Mouse (Mus musculus) spleen, adult 18-20 months (tissue): ENCODE data around the gene Snd1.
A peak's percentile ranks its signal among the peaks of the same experiment; 100 is the strongest.
"Not testable (repeated sequence)": the region's sequence is repeated elsewhere in the genome, so short reads cannot be mapped to it uniquely, and the experiment has no call there.

ENCODE experiments used
- DNase-seq, 2 experiments: peaks; one replicate each; pipeline ENCODE4 v3.0.0; 2022; ENCODE audit warnings: mixed read lengths in 2 of 2

Snd1 gene

GRCm38 (mm10) chr6:28927987-28928386 lies 453.0 kb downstream of the Snd1 start:
- not testable (repeated sequence) for DNase-seq

DNA sequence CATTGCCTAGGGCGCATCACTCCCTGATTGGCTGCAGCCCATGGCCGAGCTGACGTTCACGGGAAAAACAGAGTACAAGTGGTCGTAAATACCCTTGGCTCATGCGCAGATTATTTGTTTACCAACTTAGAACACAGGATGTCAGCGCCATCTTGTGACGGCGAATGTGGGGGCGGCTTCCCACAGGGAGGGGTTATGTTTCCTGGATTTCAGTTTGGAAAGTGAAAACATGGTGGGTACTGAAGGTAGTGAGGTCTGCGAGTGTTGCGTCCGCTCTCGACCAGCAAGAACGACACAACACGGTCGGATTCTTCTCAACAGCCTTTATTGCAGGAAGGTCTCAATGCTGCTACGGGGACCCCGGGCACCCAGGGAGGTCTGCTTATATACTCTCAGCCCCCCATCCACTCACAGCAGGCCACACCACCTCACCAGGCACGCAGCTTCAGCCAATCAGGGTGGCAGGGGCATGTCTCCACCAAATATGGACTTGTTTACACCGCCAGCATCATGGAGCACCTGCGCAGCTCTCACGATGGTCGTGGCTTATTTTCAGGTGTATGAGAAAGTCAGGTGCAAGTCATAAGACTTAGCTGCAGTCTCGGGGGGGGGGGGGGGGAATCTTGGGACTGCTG lies 454.3 kb downstream of the Snd1 start:
- not testable (repeated sequence) for DNase-seq

DNA sequence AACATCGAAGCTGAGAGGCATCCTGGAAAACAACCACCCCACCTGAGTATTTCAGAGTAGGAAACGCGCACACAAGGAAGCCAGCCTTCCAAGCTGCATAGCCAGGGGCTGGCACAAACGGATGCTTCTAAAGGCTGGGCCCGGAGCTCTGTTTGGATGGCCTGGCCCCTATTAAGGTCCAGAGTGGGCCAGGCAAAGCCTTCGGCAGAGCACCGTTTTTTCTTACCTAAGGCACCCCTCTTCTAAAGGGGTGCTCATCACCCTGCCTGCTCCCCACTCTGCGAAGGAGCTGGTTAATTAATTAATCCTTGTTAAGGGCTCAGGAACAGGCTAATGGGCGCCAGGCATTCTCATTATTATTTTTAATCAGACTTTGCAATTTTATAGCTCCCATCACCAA lies 456.3 kb downstream of the Snd1 start:
- no peak for DNase-seq

- no peak for DNase-seq
These were observed 456.8 kb downstream of the Snd1 start for GRCm38 (mm10) chr6:28931636-28932327.

DNA sequence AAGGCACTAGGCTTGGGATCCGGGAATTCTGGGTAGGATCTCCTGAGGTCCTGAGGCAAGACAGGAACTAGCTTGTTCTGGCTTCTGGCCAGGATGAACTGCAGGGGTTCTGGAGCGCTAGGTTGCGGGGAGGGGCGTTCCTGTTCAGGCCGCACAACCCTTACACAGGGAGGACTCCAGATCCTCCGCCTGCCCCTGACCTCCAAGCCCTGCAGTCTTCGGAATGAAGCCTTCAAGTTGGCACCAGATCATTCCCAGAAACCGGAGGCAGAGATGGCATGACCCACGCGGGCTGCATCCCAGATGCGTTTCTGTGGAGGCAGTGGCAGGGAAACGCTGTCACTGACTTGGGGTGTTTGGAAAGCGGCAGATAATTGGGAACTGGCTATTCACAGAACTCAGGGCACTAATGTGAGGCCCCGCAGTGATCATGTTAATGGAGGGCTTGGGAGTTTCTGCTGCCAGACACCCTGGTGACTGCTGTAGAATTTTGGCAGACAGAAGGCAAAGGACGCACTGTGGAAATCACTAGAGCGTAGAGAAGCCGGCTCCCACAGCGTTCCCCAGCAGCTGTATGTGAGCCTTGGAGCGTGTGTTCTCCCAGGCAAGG lies 457.5 kb downstream of the Snd1 start:
- DNase-seq = no peak

DNA sequence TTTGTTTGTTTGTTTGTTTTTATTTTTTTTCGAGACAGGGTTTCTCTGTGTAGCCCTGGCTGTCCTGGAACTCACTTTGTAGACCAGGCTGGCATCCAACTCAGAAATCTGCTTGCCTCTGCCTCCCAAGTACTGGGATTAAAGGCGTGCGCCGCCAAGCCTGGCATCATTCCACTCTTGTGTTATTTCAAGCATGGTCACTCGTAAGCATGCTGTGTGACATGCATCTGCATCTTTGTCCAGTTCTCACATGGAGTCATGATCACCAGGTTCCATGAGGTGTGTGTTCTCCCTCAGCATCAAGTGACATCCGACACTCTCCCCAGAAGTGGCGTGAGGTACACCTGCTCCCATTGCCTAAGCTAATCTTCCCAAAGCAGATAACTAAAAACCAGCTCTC lies 460.8 kb downstream of the Snd1 start:
- no peak for DNase-seq

DNA sequence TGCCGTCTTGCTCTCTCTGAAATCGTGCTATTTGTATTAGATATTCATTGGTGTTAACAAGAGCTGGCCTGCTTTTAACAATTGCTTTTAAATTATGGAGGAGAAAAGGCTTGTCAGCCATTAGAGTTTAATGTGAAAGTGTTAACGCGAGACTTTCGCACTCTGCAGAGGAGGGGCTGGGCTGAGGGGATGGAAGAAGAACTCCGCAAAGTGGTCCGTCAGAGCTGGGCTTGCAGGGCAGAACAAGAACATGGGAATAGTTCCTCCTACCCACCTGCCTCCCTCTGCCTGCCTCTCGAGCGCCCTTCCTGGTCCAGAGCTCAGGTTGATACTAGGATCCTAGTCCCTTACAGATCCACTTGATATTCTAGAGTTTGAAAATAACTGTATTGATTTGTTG lies 472.3 kb downstream of the Snd1 start:
- DNase-seq = no peak

GRCm38 (mm10) chr6:28949269-28949668 lies 474.3 kb downstream of the Snd1 start:
- DNase-seq = peak; percentile 15 to 67

GRCm38 (mm10) chr6:28955581-28955980 lies 480.6 kb downstream of the Snd1 start:
- peak in 1 of 2 experiments; percentile 11 for DNase-seq

- DNase-seq = no peak
These were observed 482.5 kb downstream of the Snd1 start for GRCm38 (mm10) chr6:28957486-28957885.

DNA sequence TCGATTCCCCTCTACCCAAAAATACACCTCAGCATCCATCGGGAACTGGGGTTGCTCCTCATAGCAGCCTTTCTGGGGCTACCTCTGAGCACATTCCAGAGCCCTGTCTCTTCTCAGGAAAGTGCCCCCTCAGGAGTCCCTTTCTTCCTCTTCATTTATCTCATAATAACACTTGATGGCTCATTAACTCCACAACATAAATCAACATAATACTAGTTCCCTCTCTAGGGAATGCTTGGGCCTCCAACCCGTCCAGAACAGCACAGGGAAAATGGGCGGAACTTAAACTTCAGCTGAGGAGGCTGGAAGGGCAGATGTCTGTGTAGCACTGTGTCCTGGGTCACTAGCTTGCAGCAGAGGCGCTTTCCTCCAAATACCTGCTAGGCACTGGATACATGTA lies 488.2 kb downstream of the Snd1 start:
- no peak for DNase-seq

DNA sequence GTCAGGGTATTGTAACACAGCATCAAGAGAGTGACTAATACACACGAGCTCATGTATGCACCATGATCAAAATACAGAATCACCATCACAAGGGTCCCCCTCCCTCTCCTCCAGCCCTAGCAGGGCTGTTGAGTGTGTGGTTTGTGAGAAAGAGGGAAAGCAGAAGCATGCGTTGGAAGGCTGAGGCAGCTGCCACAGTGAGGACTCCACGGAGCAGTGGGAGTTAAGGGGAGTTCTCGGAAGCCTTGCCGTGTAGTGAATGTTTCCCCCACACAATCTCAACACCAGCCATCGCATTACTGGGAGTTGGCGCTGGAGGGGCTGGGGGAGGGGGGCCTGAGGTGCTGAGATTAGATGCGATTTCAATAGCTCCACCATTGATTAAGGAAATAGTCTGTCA lies 490.3 kb downstream of the Snd1 start:
- DNase-seq = no peak

DNA sequence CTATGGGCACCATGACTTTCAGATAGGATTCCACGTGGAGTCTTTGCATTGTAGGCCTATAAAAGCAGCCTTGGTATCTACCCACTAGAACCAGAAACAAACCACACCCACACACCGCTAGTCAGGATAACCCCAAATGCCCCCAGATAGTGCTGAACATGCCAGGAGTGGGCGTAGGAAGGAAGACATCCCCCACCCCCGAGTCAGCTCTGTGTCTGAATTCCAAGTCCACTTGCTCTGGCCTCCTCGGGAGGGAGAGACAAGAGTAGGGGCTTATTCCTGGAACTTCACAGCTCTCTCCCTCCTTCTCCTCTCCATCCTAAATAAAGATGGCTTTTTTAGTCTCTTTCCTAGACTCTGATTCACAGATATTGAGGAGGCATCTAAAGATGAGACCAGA lies 494.7 kb downstream of the Snd1 start:
- DNase-seq = no peak

GRCm38 (mm10) chr6:28970711-28971110 lies 495.8 kb downstream of the Snd1 start:
- DNase-seq = no peak

DNA sequence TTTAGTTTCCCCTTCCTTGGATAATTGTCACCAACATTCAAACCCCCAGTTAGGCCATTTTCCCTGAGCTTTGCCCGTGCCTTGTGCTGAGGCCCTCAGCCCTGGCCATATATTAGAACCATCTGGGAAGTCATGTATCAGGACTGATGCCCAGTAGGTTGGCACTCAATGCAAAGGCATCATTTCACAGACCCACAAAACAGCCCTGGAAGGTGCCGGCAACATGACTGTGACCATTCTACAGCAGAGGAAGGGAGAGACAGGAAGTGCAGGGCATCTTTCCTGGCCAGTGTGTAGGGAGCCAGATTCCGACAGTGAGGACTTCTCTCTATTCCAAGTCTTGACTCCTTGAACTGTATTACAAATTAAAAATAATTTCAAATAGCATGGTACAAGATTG lies 499.6 kb downstream of the Snd1 start:
- no peak for DNase-seq

DNA sequence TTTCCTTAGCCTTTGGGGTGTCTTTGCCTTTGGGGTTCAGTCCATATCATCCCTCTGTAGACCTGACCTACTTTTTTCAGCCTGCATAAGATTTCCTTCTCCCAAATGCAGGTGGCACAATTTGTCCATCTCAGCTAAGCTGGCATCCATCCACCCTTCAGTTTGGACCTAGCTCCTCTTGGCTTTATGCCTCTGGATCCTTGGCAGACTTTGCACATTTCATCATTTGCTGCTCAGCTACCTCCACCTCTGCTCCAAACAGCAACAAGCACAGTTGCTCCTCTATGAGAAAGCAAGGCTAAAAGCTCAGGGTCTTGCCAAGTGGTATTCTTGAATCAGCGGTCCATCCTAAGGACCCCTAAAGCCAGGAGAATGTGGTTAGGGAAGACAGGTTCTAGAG lies 500.2 kb downstream of the Snd1 start:
- DNase-seq = no peak

DNA sequence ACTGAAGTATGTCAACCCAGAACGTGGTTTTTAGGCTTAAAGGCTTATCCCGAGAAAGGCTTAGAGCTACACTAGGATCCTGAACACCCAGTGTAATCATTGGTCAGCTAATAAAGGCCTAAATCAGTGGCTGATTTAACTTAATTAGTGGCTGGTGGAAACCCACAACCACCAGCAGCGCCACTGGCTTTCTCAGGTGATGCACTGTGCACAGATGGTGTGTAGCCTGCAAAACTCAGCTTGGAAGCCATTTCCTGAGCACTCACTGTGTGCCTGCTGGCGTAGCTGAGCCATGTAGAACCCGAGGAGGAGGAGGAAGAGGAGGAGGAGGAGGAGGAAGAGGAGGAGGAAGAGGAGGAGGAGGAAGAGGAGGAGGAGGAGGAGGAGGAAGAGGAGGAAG lies 503.1 kb downstream of the Snd1 start:
- DNase-seq = no peak

- no peak for DNase-seq
These were observed 503.9 kb downstream of the Snd1 start for GRCm38 (mm10) chr6:28978881-28979280.

DNA sequence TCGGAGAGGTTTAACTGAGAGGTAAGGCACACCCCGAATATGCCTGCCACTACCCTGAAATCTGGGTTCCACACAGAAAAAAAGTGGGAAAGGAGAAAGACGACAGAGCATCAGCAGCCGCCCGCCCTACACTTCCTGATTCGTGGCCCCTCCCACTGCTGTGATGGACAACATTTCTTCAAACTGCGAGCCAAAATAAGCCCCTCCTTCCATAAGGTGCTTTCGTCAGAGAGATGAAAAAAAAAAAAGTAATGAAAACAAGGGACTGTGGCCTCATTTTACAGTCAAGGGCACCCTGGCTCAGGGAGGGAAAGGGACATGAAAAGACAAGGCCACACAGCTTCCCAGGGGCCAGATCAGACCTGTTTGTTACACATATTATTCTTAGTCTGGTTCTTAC lies 504.6 kb downstream of the Snd1 start:
- no peak for DNase-seq

- DNase-seq = no peak
These were observed 505.3 kb downstream of the Snd1 start for GRCm38 (mm10) chr6:28980219-28980618.

DNA sequence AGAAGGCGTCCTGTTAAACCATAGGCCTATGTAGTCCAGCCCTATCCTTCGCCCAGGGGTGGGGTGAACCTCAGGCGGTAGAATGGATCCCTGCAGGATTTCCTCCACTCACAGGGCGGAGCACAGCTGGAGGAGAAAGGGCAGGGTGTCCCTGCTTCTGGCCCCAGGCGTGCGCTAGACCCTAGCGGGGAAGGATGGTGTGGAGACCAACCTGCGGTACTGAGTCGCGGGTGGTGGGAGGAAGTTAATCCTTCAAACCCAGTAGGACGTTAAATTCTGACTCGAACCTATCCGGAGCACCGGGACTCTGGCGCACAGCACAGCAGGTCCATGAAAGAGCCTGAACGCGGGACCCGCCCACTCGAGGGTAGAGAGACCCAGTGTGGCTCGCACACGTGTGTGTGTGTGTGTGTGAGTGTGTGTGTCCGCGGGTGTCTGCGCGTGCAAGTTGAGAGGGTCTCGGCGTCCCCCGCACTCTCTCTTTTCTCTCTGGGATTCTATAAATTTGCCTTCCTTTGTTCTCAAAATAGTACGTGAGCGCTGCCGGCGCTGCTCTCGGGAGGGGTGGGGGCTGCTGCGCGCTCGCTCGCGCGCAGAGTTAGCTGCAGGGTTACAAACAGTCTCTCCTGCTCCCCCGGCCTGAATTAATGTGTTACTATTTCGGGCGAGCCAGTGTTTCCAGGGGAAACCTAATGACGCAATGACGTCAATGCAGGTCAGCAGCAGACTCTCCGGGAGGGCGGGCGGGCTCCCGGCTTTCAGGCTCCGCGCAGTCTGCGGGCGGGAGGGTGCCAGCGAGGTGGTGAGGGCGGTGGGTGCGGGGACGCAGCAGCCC lies 506.0 kb downstream of the Snd1 start:
- no peak for DNase-seq

DNA sequence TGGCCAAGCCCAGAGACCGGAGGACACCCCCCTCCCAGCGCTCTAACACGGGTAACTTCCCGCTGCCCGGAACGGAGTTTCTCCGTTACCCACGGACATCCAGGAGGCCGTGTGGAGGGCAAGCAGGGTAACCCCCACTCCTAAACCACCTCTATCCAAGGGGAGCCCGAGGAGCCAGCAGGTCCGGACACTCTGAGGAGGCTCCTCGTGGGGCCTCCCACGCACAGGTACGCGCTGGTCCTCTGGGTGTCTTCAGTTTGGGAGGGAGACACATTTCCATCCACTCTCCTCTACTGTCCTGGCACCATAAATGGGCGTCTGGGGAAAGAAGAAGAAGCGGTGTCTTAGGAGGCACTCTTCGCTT lies 506.6 kb downstream of the Snd1 start:
- DNase-seq = no peak

GRCm38 (mm10) chr6:28981966-28982701 lies 507.2 kb downstream of the Snd1 start:
- peak in 1 of 2 experiments; percentile 11 for DNase-seq
